Mouse (Mus musculus) common myeloid progenitor, adult 5-6 weeks (primary cell): ENCODE data around the gene Dock3. TPM values are rescaled to one million over a fixed set of nuclear protein-coding genes. Genes with fewer than 3 reads are reported as not detected.
A peak's percentile ranks its signal among the peaks of the same experiment; 100 is the strongest.
"Not testable (repeated sequence)": the region's sequence is repeated elsewhere in the genome, so short reads cannot be mapped to it uniquely, and the experiment has no call there.

Experiments used
- ATAC-seq: replicated peaks from 2 replicates; pipeline ENCODE4 v1.8.0; 2016; ENCODE audit warnings: low read depth, mild to moderate bottlenecking, moderate TSS enrichment, inconsistent platforms; ENCODE audit not compliant: poor library complexity, severe bottlenecking
- total RNA-seq: library from RNA; stranded (forward); fragments of 200-1000, 187-1606 nt; gene quantifications from 2 replicates; pipeline ENCODE4 v1.2.3, GENCODE M21; 2017

Dock3 gene
- total RNA-seq, 1 experiment from 2014 or later, result 0.23 TPM

DNA sequence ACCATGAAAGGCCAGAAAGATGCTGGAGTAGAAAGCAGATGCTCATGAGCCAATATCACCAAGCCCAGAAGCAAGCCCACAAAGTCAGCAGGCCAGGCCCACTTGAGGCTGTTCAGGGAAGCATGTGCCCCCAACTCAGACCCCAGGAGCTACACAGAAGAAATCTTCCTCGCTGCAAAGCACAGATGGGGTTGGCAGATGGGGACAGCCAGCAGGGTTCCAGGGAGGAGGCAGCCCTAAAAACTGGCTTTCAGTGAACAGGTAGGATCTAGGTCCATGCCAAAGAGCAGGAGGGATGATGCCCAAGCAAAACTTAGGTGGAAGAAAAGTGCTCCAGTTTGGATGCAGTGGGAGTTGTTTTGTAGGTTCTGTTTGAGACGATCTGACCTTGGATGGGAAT lies 28.7 kb upstream of the Dock3 start:
- no peak for ATAC-seq

DNA sequence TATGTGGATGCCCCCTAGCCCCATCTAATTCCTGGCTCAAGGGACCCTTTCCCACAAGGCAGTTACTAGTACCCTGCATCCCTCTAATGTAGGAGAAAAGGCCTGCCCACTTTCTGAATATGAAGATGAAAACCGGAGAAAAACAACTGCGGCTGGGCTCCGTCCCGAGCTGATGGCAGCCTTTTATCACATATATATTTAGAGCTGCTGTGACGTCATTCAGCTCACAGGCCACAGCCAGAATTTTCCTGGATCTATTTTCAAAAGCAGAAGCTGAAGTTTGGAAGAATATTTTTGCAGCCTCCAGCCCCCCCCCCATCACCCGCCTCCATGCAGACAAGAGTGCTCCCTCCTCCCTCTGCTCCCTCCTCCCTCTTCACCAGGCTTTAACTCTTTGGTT lies 27.9 kb upstream of the Dock3 start:
- ATAC-seq, result no peak

DNA sequence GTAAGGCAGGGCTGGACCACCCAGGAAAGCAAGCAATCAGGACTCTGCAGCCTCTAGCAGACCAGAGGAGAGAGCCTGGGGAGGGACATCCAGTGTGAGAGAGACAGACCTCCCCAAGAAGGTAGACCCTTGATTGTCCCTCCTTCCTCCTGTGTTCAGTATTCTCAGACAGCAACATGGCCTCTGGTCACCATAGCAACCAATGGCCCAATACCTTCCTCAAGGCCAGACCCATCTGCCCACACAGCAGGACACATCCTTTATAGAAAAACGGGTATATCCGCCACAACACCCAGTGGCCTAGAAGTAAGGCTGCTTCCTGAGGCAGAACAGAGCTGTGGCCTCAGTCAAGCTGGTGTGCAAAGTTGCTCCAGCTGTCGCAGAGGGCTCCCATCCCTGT lies 23.9 kb upstream of the Dock3 start:
- ATAC-seq, result no peak

DNA sequence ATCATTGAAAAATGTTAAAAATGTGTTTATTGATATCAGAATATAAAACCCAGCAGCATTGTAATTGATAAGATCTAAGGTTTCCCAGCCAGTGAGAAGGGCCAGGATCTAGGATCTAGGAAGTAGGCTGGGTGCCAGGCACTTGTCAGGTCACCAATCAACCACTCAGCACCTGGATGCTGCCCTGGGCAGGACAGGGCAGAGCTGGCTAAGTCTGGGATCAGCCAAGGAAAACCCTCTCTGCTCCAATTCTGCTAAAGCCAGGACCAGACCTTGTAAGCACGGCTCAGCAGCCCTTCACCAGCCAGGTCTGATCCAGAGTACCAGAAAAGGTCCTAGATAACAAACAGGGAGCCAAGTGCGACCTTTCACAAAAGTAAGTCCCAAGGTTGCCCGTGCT lies 23.2 kb upstream of the Dock3 start:
- no peak for ATAC-seq

DNA sequence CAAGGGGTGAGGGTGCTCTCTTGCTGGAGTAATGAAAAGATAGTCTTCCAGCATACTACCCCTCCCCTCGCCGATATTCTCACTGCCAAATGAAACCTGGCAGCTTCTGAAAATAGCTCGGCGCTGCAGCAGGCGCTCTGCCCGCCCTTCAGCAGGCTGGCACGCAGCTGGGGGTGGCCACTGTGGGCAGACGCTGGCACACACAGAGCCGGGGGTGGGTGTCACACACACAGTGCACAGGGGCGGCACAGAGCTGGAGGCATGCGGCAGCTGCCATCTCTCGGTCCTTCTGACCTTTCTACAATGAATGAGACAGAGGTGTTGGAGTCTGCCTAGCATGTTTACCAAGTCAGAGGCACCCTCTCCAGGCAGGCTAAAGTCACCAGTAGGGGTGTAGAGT lies 22.8 kb upstream of the Dock3 start:
- no peak for ATAC-seq

DNA sequence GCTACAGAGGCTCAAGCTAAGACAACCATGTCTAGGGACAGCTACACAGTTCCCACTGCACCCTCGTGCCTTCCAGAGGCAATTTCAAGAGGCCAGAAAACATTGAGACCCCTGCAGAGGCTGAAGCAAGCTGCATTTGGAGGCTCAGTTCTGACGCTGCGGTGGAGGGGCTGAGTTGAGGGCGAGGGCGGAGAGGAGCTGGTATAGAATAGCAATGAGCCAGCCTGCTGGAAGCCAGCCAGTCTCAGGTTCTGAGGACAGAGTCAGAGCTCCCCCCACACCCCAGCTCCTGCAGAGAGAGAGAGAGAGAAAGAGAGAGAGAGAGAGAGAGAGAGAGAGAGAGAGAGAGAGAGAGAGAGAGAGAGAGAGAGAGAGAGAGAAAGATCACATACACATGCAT lies 20.5 kb upstream of the Dock3 start:
- ATAC-seq, result no peak

DNA sequence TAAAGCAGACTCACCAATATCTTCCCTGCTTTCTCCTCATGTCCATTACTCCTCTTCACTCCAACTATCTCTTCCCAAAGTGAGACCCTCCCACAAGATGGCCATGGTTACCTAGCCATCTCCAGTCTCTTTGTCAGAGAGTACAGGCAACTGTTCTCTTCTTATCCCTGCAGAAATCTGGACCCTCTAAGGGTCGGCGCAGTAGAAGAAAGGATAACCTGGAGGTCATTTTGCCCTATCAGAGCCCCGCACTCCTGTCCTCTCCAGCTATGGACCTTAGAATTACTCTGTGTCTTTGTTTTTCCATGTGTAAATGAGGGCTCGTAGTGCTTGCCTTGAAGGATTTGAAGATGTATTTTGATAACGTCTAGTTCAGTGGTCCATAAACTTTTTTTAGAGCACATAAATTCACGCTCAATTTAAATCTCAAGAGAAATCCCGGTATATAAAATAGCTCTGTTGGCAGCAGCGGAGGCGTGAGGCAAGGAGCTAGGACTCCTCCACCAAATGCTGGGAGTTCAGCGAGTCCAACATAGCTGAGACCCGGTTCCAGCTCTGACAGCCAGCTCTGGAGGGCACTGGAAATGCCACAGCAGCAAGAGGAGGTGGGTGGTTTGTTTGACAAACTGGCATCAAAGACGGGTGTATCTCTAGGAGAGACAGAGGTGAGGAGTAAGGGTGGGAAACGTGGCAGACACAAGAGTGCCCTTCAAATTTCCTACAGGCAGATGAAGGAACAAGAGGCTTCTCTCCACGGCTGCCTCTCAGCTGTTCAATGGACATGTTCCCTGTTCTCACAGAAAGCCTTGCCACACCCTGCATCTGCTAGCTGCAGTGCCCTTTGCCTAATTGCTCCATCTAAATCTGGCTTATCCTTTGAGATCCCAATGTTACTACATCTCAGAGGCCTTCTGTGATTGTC lies 19.0 kb upstream of the Dock3 start:
- no peak for ATAC-seq

DNA sequence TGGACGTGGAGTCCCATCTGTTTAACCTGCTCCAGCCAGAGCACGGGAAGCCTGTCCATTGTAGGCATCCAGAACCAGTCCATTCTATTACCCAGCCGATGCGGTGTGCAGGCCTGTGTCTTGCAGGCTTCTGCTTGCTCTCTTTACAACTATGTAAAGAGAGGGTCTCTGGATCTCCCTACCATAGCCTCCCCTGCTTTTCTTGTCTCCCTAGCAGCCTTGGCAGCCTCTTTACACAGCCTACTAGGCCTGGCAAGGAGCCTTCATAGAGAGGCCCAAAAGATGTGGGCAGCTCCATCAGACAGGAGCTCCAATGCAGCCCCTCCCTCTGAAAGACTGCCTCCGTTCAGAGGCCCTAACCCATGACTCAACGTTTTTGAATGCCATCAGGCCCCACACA lies 17.4 kb upstream of the Dock3 start:
- ATAC-seq, result no peak

DNA sequence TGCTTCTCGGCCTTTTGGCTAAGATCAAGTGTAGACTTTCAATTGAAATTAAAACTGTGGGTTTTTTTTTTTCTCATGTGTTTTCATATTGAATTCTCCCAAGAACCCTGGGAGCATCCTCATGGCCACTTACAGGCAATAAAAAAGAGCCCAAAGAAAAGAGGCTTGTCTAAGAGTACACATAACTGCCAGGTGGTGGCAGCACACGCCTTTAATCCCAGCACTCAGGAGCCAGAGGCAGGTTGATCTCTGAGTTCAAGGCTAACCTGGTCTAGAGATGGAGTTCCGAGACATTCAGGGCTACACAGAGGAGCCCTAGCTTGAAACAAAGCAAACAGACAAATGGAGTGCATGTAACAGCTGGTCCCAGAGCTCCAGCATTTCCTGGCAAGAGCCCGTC lies 14.5 kb upstream of the Dock3 start:
- ATAC-seq, result peak; percentile 63; the same call in 1 of the 2 replicates

DNA sequence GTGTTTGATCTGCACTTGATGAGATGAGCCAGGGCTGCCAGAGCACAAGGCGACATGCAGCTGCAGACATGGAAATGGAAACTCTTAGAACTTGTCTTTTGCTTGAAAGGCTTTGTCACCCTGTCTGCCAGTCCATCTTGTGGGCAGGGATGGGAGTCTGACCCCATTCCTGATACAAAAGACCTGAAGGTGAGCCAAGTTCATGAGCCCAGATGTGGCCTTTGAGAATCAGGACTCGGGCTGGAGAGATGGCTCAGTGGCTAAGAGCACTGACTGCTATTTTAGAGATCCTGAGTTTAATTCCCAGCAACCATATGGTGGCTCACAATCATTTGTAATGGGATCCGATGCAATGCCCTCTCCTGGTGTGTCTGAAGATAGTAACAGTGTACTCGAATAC lies 13.6 kb upstream of the Dock3 start:
- no peak for ATAC-seq

DNA sequence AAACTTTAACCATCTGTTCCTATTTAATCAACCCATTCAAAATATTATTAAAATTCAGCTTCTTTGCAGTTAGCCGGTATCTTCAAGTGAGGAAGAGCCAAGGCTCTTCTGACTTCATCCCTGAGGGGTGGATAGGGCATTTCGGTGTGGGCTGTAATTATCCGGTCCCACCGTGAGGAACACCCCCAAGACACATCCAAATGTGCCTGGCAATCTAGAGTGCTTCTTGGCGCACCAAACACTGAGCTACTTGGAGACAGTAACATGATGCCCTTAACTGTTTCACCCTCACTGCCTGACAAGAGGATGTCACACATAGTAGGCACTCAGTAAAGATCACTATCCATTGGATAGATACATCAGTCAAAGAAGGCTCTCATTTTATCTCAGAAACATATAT lies 4.4 kb upstream of the Dock3 start:
- ATAC-seq, result no peak

DNA sequence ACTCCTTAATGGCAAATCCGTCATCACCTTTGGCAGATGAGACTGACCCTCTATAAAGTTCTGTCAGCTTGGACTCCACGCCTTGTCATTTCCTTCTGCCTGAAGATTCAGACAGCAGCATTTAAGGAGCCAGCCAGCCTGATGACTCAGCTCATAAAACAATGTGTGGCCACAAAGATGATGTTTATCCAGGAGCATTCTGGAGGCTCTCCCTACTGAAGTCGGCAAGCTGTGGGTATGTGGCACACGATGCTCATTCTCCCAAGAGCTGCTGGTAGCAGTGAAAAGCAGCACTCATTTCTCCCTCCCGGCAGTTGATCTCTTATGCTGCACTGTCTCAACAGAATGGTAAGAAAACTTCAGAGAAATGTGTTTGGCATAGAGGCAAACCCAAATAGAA lies 3.6 kb upstream of the Dock3 start:
- 0 out of 2 replicates have a peak, but pooled peaks have one; percentile 9 for ATAC-seq

DNA sequence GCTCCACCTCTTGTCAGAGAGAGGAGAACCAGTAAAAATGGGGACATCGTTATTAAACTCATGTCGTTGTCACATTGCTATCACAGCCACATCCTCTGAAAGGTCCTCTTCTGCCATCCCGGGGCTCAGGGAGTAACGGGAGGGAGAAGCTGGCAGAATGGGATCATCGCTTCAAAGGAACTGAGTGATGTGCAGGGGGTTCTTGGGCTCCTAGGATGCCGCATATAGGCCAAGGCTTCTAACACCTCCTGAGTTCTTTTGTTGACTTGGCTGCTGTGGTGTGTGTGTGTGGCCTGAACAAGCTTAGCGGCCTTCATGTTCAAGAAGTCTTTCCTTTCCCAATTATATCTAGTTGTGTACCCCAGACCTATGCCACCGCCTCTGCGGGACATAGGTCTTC lies 431 bp upstream of the Dock3 start:
- ATAC-seq, result no peak

DNA sequence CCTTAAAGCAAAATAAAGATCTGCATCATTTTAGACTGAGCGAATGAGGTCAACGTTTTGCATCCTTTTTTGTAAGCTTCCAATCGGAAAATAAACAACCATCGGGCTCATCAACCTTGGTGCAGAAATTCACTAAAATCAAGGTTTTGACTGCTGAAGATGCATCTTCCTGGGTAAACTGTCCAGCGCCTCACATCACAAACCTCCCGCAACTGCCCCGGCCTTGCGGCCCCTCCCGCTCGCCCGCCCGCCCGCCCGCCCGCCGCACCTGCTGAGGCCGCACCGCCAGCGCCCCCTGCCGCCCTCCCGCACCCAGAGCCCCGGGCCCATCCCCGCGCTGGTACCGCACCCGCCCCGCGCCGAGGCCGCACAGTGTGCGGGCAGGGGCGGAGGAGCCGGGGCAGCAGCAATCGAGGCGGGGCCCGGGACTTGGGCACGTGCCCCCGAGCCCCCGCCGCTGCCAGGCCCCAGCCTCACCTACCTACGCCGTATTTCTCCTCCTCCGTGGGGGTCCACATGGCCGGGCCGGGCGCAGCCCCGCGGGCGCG lies 644 bp downstream of the Dock3 start:
- no peak for ATAC-seq

DNA sequence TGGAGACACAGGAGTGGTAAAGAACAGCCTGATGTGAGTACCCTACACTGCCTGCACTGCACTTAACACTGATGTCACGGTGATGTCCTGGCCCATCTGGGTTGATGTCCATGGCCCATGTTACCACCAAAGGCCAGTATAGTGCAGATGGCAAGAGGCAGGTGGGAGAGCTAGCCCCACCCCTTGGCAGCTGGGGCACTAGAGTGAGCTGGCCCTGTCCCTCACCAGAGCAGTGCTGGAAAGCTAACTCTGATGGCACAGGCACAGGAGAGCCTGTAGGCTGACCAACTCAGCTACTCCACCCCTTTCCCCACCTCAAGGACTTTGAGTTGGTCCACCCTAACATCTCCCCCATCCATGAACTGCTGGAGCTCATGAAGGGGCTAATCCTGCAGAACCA lies 7.1 kb downstream of the Dock3 start:
- ATAC-seq, result no peak

DNA sequence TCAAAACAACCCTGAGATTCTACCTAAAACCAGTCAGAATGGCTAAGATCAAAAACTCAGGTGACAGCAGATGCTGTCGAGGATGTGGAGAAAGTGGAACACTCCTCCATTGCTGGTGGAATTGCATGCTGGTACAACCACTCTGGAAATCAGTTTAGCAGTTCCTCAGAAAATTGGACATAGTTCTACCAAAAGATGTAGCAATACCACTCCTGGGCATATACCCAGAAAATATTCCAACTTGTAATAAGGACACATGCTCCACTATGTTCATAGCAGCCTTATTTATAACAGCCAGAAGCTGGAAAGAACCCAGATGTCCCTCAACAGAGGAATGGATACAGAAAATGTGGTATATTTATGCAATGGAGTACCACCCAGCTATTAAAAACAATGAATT lies 56.9 kb downstream of the Dock3 start:
- ATAC-seq, result not testable (repeated sequence)

DNA sequence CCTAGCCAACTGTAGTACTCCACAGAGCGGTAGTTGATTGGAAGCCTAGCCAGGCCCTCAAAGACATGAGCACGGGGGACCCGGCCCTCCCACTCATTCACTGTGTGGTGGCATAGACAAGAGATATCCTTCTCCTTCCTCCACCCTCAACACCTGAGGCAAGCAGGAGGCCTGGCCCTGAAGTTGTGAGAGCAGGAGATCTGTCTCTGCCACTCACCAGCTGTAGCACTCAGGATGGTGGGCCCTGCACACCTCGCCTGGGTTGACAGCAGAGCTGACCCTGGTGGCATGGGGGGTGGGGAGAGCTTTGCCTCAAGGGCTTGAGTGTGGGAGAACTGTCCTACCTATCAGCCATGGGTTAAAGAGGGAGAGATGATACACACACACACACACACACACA lies 65.9 kb downstream of the Dock3 start:
- no peak for ATAC-seq

DNA sequence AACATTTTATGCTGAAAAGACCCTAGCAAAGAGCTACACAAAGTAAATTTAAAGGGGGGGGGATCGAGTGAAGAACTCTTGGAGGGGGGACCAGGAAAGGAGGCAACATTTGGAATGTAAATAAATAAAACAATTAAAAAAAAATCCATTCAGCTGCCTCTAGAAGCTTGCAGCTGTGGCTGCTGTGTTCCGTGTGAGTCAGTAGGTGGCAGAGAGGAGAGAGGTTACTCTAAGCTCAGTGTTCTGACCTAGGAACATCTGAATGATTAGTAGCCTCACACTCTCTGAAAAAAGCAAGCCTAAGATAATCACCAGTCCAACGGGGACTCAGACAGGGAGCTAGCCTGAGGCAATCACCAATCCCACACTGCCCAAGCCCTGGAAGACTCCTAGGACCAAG lies 66.9 kb downstream of the Dock3 start:
- no peak for ATAC-seq

DNA sequence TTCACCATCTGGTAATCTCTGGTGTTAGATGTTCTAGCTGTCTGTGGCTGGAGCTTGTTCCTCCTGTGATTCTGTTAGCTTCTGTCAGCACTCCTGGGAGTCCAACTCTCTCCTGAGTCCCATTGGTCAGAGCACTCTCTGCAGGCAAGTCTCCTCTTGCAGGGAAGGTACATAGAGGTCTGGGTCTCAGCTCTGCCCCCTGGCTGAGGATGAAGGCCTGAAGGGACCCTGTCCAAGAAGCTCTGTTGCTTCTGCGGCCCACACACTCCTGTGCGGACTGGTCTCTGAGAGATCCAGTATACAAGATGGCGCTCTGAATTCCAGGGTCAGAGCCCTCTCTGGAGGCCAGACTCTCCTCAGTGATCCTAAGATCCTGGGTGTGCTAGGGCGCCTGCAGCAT lies 75.3 kb downstream of the Dock3 start:
- not testable (repeated sequence) for ATAC-seq

DNA sequence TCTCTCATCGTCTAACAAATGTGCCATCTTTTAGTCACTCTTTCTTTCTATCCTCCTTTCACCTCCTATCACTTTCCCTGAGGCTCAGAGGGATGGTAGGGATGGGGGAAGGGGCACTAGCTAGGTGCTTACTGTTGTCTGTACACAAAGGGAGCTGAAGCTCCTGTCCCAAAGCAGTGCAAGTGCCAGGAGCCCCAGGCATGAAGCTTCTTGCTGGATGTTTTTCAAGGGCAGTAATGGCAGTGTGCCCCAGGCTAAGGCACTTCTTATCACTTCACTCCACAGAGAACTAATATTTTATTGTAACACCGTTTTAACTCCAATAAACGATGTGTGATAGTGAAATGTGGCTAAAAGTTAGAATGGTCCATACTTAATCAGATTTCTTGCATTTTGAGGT lies 118.9 kb downstream of the Dock3 start:
- ATAC-seq, result no peak

DNA sequence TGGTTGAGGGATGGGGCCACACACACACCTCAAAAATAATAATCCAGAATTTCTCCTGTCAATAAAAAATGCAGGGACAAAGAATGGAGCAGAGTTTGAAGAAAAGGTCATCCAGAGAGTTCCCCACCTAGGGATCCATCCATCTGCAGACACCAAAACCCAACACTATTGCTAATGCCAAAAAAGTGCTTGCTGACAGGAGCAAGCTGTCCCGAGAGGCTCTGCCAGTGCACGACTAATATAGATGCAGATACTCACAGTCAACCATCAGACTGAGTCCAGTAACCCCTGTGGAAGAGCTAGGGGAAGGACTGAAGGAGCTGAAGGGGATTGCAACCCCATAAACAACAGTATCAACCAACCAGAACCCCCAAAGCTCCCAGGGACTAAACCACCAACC lies 119.7 kb downstream of the Dock3 start:
- no peak for ATAC-seq

DNA sequence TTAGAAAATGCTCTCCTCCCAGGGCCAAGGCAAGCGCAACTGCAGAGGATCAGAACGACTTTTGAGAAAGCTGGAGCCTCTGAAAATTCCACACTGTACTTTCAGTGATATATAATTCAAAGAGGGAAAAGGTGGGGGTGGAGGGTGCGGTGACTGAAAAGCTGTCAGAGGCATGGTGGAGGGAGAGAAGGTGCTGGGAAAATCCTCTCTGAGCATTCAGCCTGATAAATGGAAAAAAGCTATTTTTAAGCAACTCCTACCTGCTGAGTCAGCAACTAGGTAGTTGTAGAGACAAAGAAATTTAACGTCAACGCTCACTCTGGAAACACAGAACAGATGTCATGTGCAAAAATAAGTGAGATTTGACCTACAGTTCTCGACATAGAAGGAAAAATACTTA lies 132.2 kb downstream of the Dock3 start:
- ATAC-seq, result no peak
